Mouse (Mus musculus): Measurements from ENCODE around the gene Hist1h2ad.

DNA sequence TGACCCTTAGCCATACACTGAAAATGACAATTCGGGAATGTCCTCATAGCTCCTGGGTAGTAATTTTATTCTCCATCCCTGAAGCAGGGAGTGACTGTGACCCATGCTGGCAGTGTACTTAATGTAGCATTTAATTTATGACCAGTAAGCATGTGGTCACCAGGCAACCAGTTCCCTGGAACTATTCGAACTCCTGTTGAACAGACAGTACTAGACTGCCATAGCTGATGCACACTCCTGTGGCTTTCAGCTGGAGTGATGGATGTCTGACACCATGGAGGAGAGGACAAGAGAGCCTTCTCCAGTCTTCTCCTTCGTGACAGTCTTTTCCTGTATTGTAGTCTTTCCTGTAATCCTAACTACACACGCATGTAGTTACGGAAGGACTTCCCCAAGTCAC, 45.2 kb upstream of the Hist1h2ad start:
- TF ChIP-seq CTCF (IDR thresholded peaks at IDR 0.05; ENCODE audit: low read depth) (no peak), EP300 (IDR thresholded peaks at IDR 0.05; ENCODE audit: low read depth) (no peak)
